Mouse (Mus musculus): ENCODE results near the gene Six5. TPM values are rescaled to one million over a fixed set of nuclear protein-coding genes. Genes with fewer than 3 reads are reported as not detected.

The Six5 gene
- polyA plus RNA-seq, 1 experiment from 2014 or later: 2.5 TPM

DNA sequence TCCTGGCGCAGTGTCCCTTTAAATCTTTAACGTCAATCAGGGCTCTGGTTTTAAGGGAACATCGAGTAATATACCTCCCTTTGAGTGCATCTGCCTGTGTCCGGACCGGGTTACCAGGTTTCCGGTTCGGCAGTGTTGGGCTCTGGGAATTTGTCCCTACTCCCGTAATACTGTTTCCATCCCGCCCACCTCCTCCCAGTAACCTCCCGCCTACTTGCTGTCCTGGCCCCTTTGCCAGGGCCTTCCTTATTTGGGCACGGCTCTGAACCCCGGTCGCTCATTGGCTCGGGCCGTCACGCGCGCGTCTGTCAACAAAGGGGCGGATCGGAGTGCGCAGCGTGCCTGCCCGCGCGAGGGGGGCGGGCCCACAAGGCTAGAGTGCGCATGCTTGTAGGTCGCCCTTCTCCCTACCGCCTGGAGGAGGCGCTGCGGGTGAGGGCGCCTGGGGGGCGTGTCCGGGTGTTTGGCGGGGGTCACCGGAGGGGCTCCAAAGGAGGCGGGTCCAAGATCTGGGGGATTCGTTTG lies 37.0 kb downstream of the Six5 start:
- Histone ChIP-seq H3K4me1 (ENCODE audit: control insufficient read depth, insufficient read depth, low read length) (peaks cover 9% of the 10 kb centered on the region; the same call in 1 of the 2 replicates), H3K4me3 (replicated peaks; ENCODE audit: low read depth, low read length) (peak overlapping the region; percentile 47), H3K9ac (replicated peaks; ENCODE audit: low read length) (peak overlapping the region; percentile 52), H3K4me2 (ENCODE audit: low read length) (peak overlapping the region; percentile 68), H3K36me3 (ENCODE audit: control insufficient read depth, insufficient read depth, low read length) (peaks cover 17% of the 10 kb centered on the region), H3K27ac (replicated peaks; ENCODE audit: low read depth, low read length) (peak overlapping the region; percentile 89), H3K27me3 (ENCODE audit: control insufficient read depth, insufficient read depth, low read length) (no peaks in the 10 kb centered on the region), H3K9me3 (ENCODE audit: control insufficient read depth, low read length) (no peaks in the 10 kb centered on the region)
- under 1% methylated on average over 39 of the region's 39 CpGs for WGBS
- ATAC-seq (ENCODE audit: low FRiP score, low TSS enrichment) (peak; percentile 99), DNase-seq (peak; percentile 98)

DNA sequence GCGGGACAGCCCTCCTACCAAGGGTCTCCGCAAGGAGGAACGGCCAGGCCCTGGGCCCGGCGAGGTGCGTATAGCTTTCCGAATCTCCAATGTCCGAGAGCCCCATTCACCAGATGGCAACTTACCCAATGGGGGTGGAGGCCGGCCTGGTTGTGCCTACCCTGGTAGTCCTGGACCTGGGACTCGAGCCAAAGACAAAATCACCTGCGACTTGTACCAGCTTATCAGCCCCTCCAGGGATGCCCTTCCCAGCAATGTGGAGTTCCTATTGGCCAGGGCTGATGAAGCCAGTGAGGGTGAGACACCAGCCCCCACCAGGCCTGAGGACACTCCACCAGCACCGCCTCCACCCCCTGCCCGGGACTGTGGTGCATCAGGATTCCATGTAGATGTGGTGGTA lies 41.8 kb downstream of the Six5 start:
- WGBS: 95% methylated on average over 13 of the region's 13 CpGs

DNA sequence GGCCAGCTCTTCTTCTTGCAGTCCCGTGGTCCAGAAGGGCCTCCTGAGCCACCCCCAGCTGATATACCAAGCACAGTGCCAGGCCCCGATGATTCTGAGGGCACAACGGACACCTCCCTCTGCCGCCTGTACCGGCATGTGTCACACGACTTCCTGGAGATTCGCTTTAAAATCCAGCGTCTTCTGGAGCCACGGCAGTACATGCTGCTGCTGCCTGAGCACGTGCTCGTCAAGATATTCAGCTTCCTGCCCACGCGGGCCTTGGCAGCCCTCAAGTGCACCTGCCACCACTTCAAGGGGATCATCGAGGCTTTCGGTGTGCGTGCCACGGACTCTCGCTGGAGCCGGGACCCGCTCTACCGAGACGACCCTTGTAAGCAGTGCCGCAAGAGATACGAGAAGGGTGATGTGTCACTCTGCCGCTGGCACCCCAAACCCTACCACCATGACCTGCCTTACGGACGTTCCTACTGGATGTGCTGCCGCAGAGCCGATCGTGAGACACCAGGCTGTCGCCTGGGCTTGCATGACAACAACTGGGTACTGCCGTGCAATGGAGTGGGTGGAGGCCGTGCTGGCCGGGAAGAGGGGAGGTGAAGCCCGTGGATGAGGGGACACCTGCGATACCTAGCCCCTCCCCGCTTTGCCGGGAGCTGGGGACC lies 42.4 kb downstream of the Six5 start:
- no peak overlapping the region for H3K4me3 ChIP-seq (replicated peaks; ENCODE audit: low read depth, low read length)
- no peak for DNase-seq
- 95% methylated on average over 38 of the region's 38 CpGs for WGBS
- no peaks in the 10 kb centered on the region for H3K9me3 ChIP-seq (ENCODE audit: control insufficient read depth, low read length)
- no peak overlapping the region for H3K9ac ChIP-seq (replicated peaks; ENCODE audit: low read length)
- H3K4me1 ChIP-seq (ENCODE audit: control insufficient read depth, insufficient read depth, low read length): peaks cover 5% of the 10 kb centered on the region; the same call in 1 of the 2 replicates
- H3K27ac ChIP-seq (replicated peaks; ENCODE audit: low read depth, low read length): no peak overlapping the region
- H3K4me2 ChIP-seq (ENCODE audit: low read length): no peak overlapping the region
- H3K36me3 ChIP-seq (ENCODE audit: control insufficient read depth, insufficient read depth, low read length): peaks cover 61% of the 10 kb centered on the region
- H3K27me3 ChIP-seq (ENCODE audit: control insufficient read depth, insufficient read depth, low read length): no peaks in the 10 kb centered on the region
- ATAC-seq (ENCODE audit: low FRiP score, low TSS enrichment): peak; percentile 24; the same call in 1 of the 2 replicates

More for the DNA sequence above, 41.8 kb downstream of the Six5 start:
- no peak overlapping the region for H3K27ac ChIP-seq (replicated peaks; ENCODE audit: low read depth, low read length)
- peaks cover 6% of the 10 kb centered on the region; the same call in 1 of the 2 replicates for H3K4me1 ChIP-seq (ENCODE audit: control insufficient read depth, insufficient read depth, low read length)
- H3K9me3 ChIP-seq (ENCODE audit: control insufficient read depth, low read length): no peaks in the 10 kb centered on the region
- no peak for DNase-seq
- ATAC-seq (ENCODE audit: low FRiP score, low TSS enrichment): no peak
- H3K4me3 ChIP-seq (replicated peaks; ENCODE audit: low read depth, low read length): no peak overlapping the region
- H3K4me2 ChIP-seq (ENCODE audit: low read length): no peak overlapping the region
- no peak overlapping the region for H3K9ac ChIP-seq (replicated peaks; ENCODE audit: low read length)
- H3K36me3 ChIP-seq (ENCODE audit: control insufficient read depth, insufficient read depth, low read length): peaks cover 59% of the 10 kb centered on the region
- H3K27me3 ChIP-seq (ENCODE audit: control insufficient read depth, insufficient read depth, low read length): no peaks in the 10 kb centered on the region

DNA sequence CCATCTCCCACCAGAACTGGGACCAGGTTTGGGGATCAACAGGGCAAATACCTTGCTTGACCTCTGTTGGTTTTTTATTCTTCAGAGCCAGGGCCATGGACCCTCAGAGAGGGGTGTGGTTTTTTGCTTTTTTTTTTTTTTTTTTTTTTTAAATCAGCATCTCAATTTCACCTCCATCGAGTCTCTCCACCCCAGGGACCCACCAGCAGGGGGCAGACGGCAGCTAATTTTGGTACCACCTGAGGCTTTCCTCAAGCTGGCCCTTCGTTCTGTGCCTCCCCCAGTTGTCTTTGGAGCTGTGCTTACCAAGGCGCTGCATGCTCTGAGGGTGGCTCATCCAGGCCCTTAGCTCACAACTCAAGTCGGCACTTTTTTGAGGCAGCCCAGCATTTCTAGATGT lies 43.0 kb downstream of the Six5 start:
- WGBS: 48% methylated on average over 5 of the region's 5 CpGs
- Histone ChIP-seq H3K9me3 (ENCODE audit: control insufficient read depth, low read length) (no peaks in the 10 kb centered on the region), H3K4me3 (replicated peaks; ENCODE audit: low read depth, low read length) (no peak overlapping the region), H3K9ac (replicated peaks; ENCODE audit: low read length) (no peak overlapping the region), H3K4me2 (ENCODE audit: low read length) (no peak overlapping the region), H3K4me1 (ENCODE audit: control insufficient read depth, insufficient read depth, low read length) (no peaks in the 10 kb centered on the region), H3K36me3 (ENCODE audit: control insufficient read depth, insufficient read depth, low read length) (peaks cover 65% of the 10 kb centered on the region), H3K27me3 (ENCODE audit: control insufficient read depth, insufficient read depth, low read length) (no peaks in the 10 kb centered on the region), H3K27ac (replicated peaks; ENCODE audit: low read depth, low read length) (no peak overlapping the region)
- DNase-seq: peak; percentile 56
- ATAC-seq (ENCODE audit: low FRiP score, low TSS enrichment): no peak

DNA sequence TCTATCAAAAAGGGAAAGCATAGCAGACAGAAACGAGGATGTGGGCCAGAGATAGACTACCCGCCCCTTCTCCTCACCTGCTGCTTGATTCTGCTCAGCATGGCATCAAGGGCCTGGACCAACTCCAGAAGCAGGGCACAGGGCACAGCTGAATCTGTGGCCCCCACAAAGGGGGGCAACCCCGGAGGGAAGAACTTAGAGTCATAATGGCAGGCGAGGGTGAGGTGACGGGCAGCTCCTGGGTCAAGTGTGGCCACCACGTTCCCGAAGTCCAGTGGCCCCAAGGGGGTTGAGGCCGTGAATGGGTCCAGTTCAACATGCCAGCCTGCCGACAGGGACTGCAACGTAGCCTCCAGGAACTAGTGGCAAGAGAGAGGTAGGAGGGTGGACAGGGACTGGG lies 52.4 kb downstream of the Six5 start:
- Histone ChIP-seq H3K27me3 (ENCODE audit: control insufficient read depth, insufficient read depth, low read length) (no peaks in the 10 kb centered on the region), H3K9me3 (ENCODE audit: control insufficient read depth, low read length) (no peaks in the 10 kb centered on the region), H3K4me3 (replicated peaks; ENCODE audit: low read depth, low read length) (no peak overlapping the region), H3K27ac (replicated peaks; ENCODE audit: low read depth, low read length) (no peak overlapping the region), H3K9ac (replicated peaks; ENCODE audit: low read length) (no peak overlapping the region), H3K4me1 (ENCODE audit: control insufficient read depth, insufficient read depth, low read length) (peaks cover 17% of the 10 kb centered on the region), H3K4me2 (ENCODE audit: low read length) (no peak overlapping the region), H3K36me3 (ENCODE audit: control insufficient read depth, insufficient read depth, low read length) (peaks cover 26% of the 10 kb centered on the region)
- no peak for ATAC-seq (ENCODE audit: low FRiP score, low TSS enrichment)
- WGBS: 88% methylated on average over 10 of the region's 10 CpGs
- no peak for DNase-seq

DNA sequence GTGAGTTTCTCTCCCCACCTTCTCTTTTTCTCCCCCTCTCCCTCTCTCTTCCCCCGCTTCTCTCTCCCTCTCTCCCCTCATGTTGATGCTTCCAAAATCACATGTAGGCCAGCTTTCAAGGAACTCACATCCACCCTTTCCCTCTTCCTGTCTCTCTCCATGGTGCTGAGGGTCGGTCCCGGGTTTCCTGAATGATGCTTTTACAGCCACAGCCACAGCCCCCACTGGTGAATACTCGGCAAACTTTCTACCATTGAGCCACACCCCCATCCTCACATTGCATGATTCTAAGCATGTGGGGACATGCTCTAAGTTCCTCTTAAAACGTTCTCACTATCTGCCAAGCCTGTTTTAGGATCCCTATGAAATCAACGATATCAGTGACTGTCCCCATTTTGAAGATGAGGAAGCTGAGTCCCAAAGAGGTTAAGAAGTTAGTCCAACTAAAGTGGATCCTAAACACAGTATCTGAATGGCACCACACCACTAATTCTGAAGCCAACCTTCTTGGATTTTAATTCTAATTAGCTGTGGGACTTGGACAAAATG lies 53.2 kb downstream of the Six5 start:
- ATAC-seq (ENCODE audit: low FRiP score, low TSS enrichment): no peak
- Histone ChIP-seq H3K9ac (replicated peaks; ENCODE audit: low read length) (peak overlapping the region; percentile 63; the same call in 1 of the 2 replicates), H3K27me3 (ENCODE audit: control insufficient read depth, insufficient read depth, low read length) (no peaks in the 10 kb centered on the region), H3K27ac (replicated peaks; ENCODE audit: low read depth, low read length) (no peak overlapping the region), H3K4me3 (replicated peaks; ENCODE audit: low read depth, low read length) (peak overlapping the region; percentile 68; the same call in 1 of the 2 replicates), H3K4me1 (ENCODE audit: control insufficient read depth, insufficient read depth, low read length) (peaks cover 17% of the 10 kb centered on the region), H3K9me3 (ENCODE audit: control insufficient read depth, low read length) (no peaks in the 10 kb centered on the region), H3K36me3 (ENCODE audit: control insufficient read depth, insufficient read depth, low read length) (peaks cover 26% of the 10 kb centered on the region), H3K4me2 (ENCODE audit: low read length) (peak overlapping the region; percentile 80)
- WGBS: 65% methylated on average over 6 of the region's 6 CpGs
- no peak for DNase-seq

Small RNA genes lying within 50 kb of the gene (microRNA-seq; reads per million reads assigned to microRNA genes)
- 0.44 reads per million for gene Mir3100

Other genes starting within 250 kb of the Six5 start
- 18.9 and 20.7 TPM in 2 replicates for gene Pglyrp1, start 223.3 kb upstream of the Six5 start, polyA plus RNA-seq (2014; fragmentation: Nextera tagmentation; extraction: Ambion mirVana)
- 16.1 and 18.5 TPM in 2 replicates for gene Ccdc61, start 184.2 kb upstream of the Six5 start, polyA plus RNA-seq (2014; fragmentation: Nextera tagmentation; extraction: Ambion mirVana)
- 18.6 and 20.7 TPM in 2 replicates for gene Nova2, start 168.7 kb upstream of the Six5 start, polyA plus RNA-seq (2014; fragmentation: Nextera tagmentation; extraction: Ambion mirVana)
- gene Nanos2, start 107.2 kb upstream of the Six5 start, polyA plus RNA-seq (2014; fragmentation: Nextera tagmentation; extraction: Ambion mirVana): 0.58 and 0.86 TPM in 2 replicates
- 4.2 and 4.8 TPM in 2 replicates for gene Mypop, start 103.3 kb upstream of the Six5 start, polyA plus RNA-seq (2014; fragmentation: Nextera tagmentation; extraction: Ambion mirVana)
- gene Irf2bp1, start 90.5 kb upstream of the Six5 start, polyA plus RNA-seq (2014; fragmentation: Nextera tagmentation; extraction: Ambion mirVana): 30.8 and 34.2 TPM in 2 replicates
- not detected in 2 replicates for gene Foxa3, start 71.1 kb upstream of the Six5 start, polyA plus RNA-seq (2014; fragmentation: Nextera tagmentation; extraction: Ambion mirVana)
- gene Sympk, start 70.2 kb upstream of the Six5 start, polyA plus RNA-seq (2014; fragmentation: Nextera tagmentation; extraction: Ambion mirVana): 18.1 and 28.1 TPM in 2 replicates
- 0.12 and 0.21 TPM in 2 replicates for gene Rsph6a, start 39.9 kb upstream of the Six5 start, polyA plus RNA-seq (2014; fragmentation: Nextera tagmentation; extraction: Ambion mirVana)
- gene Dmwd, start 18.4 kb upstream of the Six5 start, polyA plus RNA-seq (2014; fragmentation: Nextera tagmentation; extraction: Ambion mirVana): 33.2 and 39.2 TPM in 2 replicates
- gene Dmpk, start 10.7 kb upstream of the Six5 start, polyA plus RNA-seq (2014; fragmentation: Nextera tagmentation; extraction: Ambion mirVana): 9.8 and 13.2 TPM in 2 replicates
- 5.2 and 5.8 TPM in 2 replicates for gene Gm4969, start 23.8 kb downstream of the Six5 start, polyA plus RNA-seq (2014; fragmentation: Nextera tagmentation; extraction: Ambion mirVana)
- gene Fbxo46, start 25.3 kb downstream of the Six5 start, polyA plus RNA-seq (2014; fragmentation: Nextera tagmentation; extraction: Ambion mirVana): 11.3 and 13.8 TPM in 2 replicates
- gene Qpctl, start 54.7 kb downstream of the Six5 start, polyA plus RNA-seq (2014; fragmentation: Nextera tagmentation; extraction: Ambion mirVana): 18.5 and 20.0 TPM in 2 replicates
- 112 and 130 TPM in 2 replicates for gene Snrpd2, start 55.1 kb downstream of the Six5 start, polyA plus RNA-seq (2014; fragmentation: Nextera tagmentation; extraction: Ambion mirVana)
- gene Gipr, start 71.5 kb downstream of the Six5 start, polyA plus RNA-seq (2014; fragmentation: Nextera tagmentation; extraction: Ambion mirVana): 2.6 and 3.1 TPM in 2 replicates
- 2.6 and 9.3 TPM in 2 replicates for gene Eml2, start 81.8 kb downstream of the Six5 start, polyA plus RNA-seq (2014; fragmentation: Nextera tagmentation; extraction: Ambion mirVana)
- 1.8 and 2.5 TPM in 2 replicates for gene Gpr4, start 117.9 kb downstream of the Six5 start, polyA plus RNA-seq (2014; fragmentation: Nextera tagmentation; extraction: Ambion mirVana)
- 33.2 and 35.0 TPM in 2 replicates for gene Opa3, start 133.7 kb downstream of the Six5 start, polyA plus RNA-seq (2014; fragmentation: Nextera tagmentation; extraction: Ambion mirVana)
- 28.9 and 29.1 TPM in 2 replicates for gene Vasp, start 177.2 kb downstream of the Six5 start, polyA plus RNA-seq (2014; fragmentation: Nextera tagmentation; extraction: Ambion mirVana)
- gene Ppm1n, start 185.5 kb downstream of the Six5 start, polyA plus RNA-seq (2014; fragmentation: Nextera tagmentation; extraction: Ambion mirVana): 0.62 and 1.2 TPM in 2 replicates
- 100.0 and 101 TPM in 2 replicates for gene Rtn2, start 188.0 kb downstream of the Six5 start, polyA plus RNA-seq (2014; fragmentation: Nextera tagmentation; extraction: Ambion mirVana)
- not detected in 2 replicates for gene Fosb, start 215.5 kb downstream of the Six5 start, polyA plus RNA-seq (2014; fragmentation: Nextera tagmentation; extraction: Ambion mirVana)